Mouse (Mus musculus) E14TG2a.4 (cell line): ENCODE results near the gene Wnt5b.

Experiments used
- H3K27me3 ChIP-seq: 2 replicates; pipeline ENCODE4 v1.6.1; 2014; ENCODE audit warnings: low read length, control low read depth; ENCODE audit not compliant: insufficient read depth
- H3K36me3 ChIP-seq: 2 replicates; pipeline ENCODE4 v1.6.1; 2014; ENCODE audit warnings: low read length, control low read depth; ENCODE audit not compliant: insufficient read depth
- H3K4me1 ChIP-seq: replicated peaks from 2 replicates; pipeline ENCODE4 v1.6.1; 2014; ENCODE audit warnings: low read depth, low read length, control low read depth
- H3K4me3 ChIP-seq: replicated peaks from 2 replicates; pipeline ENCODE4 v1.5.1; 2014; ENCODE audit warnings: mild to moderate bottlenecking, low read length
- H3K9me3 ChIP-seq: 2 replicates; pipeline ENCODE4 v1.6.1; 2014; ENCODE audit warnings: low read length, control low read depth
- CTCF ChIP-seq: conservative IDR thresholded peaks from 2 replicates; pipeline ENCODE4 v1.5.1; 2014; ENCODE audit warnings: low read length
- NANOG ChIP-seq: IDR thresholded peaks from 2 replicates; pipeline ENCODE4 v1.6.1; 2014; ENCODE audit warnings: borderline replicate concordance, low read length, mixed read lengths
- POU5F1 ChIP-seq: IDR thresholded peaks from 2 replicates; pipeline ENCODE4 v1.6.1; 2014; ENCODE audit warnings: low read length, borderline replicate concordance

Wnt5b gene

DNA sequence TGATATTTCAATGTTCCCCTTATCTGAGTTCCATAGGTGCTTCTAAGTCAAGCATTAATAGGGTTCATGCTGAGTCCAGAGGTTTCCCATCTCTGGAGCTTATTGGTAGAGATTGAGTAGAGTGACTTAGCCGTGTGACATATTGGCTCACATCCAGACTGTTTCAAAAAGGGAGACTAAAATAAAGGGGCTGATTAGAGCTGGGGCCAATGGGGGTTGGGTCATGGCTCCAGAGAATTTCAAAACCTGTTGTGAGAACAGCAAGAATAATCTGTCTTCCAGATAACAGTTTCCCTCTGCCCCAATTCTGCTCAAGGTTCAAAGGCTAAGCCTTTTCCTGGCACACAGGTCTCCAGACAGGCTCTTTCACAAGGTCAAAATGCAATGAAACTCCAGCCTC lies 134.4 kb downstream of the Wnt5b start:
- Histone ChIP-seq H3K4me3 (no peak overlapping the region), H3K9me3 (no peaks in the 10 kb centered on the region), H3K36me3 (peaks cover 59% of the 10 kb centered on the region), H3K27me3 (no peaks in the 10 kb centered on the region), H3K4me1 (peaks cover 81% of the 10 kb centered on the region)
- no peak for TF ChIP-seq NANOG
- no peak for TF ChIP-seq POU5F1
- TF ChIP-seq CTCF: no peak

- no peak overlapping the region for H3K4me3 ChIP-seq
- TF ChIP-seq CTCF: no peak
- no peak for TF ChIP-seq POU5F1
- no peak for TF ChIP-seq NANOG
Observed at GRCm38 (mm10) chr6:119408582-119408981, 135.6 kb downstream of the Wnt5b start.

GRCm38 (mm10) chr6:119407818-119408217 lies 136.3 kb downstream of the Wnt5b start:
- no peak for TF ChIP-seq POU5F1
- no peak for TF ChIP-seq CTCF
- no peak for TF ChIP-seq NANOG
- Histone ChIP-seq H3K9me3 (no peaks in the 10 kb centered on the region), H3K4me3 (no peak overlapping the region), H3K27me3 (no peaks in the 10 kb centered on the region), H3K4me1 (peaks cover 81% of the 10 kb centered on the region), H3K36me3 (peaks cover 64% of the 10 kb centered on the region)

More at GRCm38 (mm10) chr6:119408582-119408981, 135.6 kb downstream of the Wnt5b start:
- Histone ChIP-seq H3K9me3 (no peaks in the 10 kb centered on the region), H3K4me1 (peaks cover 78% of the 10 kb centered on the region), H3K27me3 (no peaks in the 10 kb centered on the region), H3K36me3 (peaks cover 65% of the 10 kb centered on the region)

DNA sequence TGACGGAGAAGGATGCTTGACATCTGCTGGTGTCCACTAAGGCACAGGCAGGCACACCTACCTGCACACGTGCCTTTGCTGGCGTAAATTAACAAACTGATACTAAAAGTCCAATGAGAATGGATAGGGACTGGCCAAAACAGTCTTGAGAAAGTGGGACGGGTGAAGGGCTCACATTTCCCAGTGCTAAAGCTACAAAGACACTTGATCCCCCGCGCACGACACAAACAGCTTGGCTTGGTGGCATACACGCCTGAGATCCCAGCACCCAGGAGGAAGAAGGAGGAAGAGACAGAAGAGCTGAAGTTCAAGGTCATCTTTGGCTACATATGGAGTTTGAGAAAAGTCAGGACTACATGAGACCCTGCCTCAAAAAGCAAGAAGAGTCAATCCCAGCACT lies 137.6 kb downstream of the Wnt5b start:
- H3K36me3 ChIP-seq: peaks cover 63% of the 10 kb centered on the region
- TF ChIP-seq CTCF (no peak), NANOG (no peak)

DNA sequence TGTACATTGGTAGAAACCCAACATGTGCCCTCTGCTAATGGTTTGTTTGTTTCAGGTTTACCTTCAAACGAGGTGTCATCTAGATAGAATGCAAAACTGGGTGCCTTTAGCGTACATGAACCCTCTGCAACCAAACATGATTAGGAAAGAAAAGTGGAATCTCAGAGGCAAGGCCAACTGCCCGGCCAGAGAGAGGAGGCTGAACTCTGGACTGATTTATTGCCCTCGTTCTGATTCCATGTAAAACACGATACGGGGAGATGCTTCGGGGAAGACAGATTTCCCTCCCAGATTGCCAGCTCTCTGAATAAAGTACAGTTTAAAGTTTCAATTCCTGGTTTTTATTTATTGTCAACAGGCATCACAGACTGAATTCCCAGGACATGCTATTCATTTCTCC lies 138.8 kb downstream of the Wnt5b start:
- H3K9me3 ChIP-seq: no peaks in the 10 kb centered on the region
- TF ChIP-seq NANOG: no peak
- TF ChIP-seq POU5F1: no peak
- TF ChIP-seq CTCF: no peak

More for the DNA sequence above, 137.6 kb downstream of the Wnt5b start:
- H3K9me3 ChIP-seq: no peaks in the 10 kb centered on the region
- peaks cover 81% of the 10 kb centered on the region for H3K4me1 ChIP-seq
- H3K4me3 ChIP-seq: no peak overlapping the region
- no peaks in the 10 kb centered on the region for H3K27me3 ChIP-seq

DNA sequence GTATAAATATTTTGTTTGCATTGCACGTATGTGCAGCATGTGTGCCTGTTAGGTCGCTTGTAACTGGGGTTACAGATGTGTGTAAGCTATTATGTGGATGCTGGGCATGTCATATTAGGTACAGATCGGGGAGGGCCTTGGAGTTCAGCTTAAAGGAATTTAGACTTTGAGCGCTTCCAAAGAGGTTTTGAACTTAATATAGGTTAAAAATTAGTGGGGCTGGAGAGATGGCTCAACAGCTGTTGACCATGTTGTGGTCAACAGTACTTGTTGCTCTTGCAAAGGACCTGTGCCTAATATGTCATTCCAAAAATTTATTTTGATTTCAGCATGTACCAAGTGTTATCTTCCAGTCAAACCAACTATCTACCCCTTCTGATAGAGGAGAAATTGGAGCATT lies 139.3 kb downstream of the Wnt5b start:
- H3K4me3 ChIP-seq: no peak overlapping the region
- no peaks in the 10 kb centered on the region for H3K9me3 ChIP-seq
- TF ChIP-seq CTCF (no peak), POU5F1 (no peak), NANOG (no peak)
- no peaks in the 10 kb centered on the region for H3K27me3 ChIP-seq
- peaks cover 63% of the 10 kb centered on the region for H3K36me3 ChIP-seq
- H3K4me1 ChIP-seq: peaks cover 66% of the 10 kb centered on the region

More for the DNA sequence above, 138.8 kb downstream of the Wnt5b start:
- peaks cover 63% of the 10 kb centered on the region for H3K36me3 ChIP-seq
- H3K4me3 ChIP-seq: no peak overlapping the region
- H3K27me3 ChIP-seq: no peaks in the 10 kb centered on the region
- H3K4me1 ChIP-seq: peaks cover 69% of the 10 kb centered on the region

DNA sequence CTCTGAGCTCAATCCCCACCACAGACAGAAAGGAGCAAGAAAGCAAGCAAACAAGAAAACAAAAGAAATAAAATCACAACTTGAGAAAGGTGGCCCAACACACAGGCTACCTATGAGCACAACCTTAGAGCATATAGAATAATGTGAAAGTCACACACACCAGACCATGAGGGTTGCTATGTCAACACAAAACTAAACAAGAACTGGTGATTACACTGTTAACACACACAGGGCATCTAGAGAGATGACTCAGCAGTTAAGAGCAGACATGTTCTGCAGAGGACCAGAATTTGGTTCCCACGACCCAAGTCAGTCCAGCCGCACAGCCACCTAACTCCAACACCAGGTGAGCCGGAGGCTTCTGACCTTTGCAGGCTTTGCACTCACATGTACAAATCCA lies 141.2 kb downstream of the Wnt5b start:
- H3K27me3 ChIP-seq: no peaks in the 10 kb centered on the region
- no peaks in the 10 kb centered on the region for H3K9me3 ChIP-seq
- peaks cover 76% of the 10 kb centered on the region for H3K36me3 ChIP-seq
- TF ChIP-seq CTCF: no peak
- no peak for TF ChIP-seq POU5F1
- TF ChIP-seq NANOG: no peak
- H3K4me3 ChIP-seq: no peak overlapping the region
- peaks cover 50% of the 10 kb centered on the region for H3K4me1 ChIP-seq

DNA sequence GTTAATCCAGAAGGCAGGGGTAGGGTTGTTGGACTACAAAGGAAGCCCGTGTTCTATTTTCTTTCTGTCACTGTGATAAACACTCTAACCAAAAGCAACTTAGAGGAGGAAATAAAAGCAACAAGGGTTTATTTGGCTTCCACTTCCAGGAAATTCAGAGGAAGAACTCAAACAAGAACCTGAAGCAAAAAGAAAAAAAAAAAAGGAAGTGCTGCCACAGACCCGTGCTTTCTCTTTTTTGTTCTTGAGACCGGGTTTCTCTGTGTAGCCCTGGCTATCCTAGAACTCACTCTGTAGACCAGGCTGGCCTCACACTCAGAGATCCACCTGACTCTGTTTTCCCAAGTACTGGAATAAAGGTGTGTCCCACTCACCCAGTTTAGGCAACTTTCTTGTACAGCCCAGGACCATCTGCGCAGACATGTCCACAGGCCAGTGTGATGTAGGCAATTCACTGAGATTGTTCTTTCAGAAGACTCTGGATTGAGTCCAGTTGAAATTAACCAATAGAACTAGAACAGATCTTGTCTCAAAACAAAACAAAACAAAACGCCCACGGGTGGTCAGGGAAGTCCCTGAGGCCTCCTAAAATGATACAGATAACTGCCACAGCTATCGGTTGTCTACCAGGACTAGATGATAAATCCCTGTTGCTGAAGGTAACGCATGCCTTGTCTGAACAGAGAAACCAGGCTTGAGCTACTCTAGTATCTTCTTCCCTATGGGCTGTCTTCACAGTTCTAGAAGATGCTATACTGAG lies 142.4 kb downstream of the Wnt5b start:
- no peaks in the 10 kb centered on the region for H3K27me3 ChIP-seq
- H3K36me3 ChIP-seq: peaks cover 83% of the 10 kb centered on the region
- no peak for TF ChIP-seq CTCF
- no peak for TF ChIP-seq POU5F1
- no peak for TF ChIP-seq NANOG
- no peak overlapping the region for H3K4me3 ChIP-seq
- peaks cover 46% of the 10 kb centered on the region for H3K4me1 ChIP-seq
- no peaks in the 10 kb centered on the region for H3K9me3 ChIP-seq

DNA sequence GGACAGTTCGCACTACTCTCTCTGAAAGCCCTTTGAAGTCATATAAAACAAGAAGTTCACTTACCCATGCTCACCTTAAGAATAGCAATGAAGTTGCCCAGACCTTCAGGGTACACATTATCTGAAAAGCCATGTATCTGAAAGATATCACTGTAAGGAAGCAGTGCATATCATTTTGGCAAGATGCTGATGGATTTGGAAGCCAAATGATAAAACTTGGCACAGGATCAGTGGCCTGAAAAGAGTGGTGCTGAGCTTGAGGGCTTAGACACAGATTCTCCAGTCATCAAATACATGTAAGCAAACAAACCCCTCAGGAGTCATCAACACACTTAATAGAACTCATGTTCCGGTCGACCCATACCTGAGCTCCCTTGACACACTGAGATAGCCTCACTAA lies 143.5 kb downstream of the Wnt5b start:
- TF ChIP-seq CTCF (no peak), POU5F1 (no peak), NANOG (no peak)
- no peaks in the 10 kb centered on the region for H3K27me3 ChIP-seq
- H3K9me3 ChIP-seq: no peaks in the 10 kb centered on the region
- H3K36me3 ChIP-seq: peaks cover 80% of the 10 kb centered on the region
- H3K4me1 ChIP-seq: peaks cover 48% of the 10 kb centered on the region
- H3K4me3 ChIP-seq: no peak overlapping the region
